Mouse (Mus musculus): ENCODE results near the gene Actr1b. TPM values are rescaled to one million over a fixed set of nuclear protein-coding genes. Genes with fewer than 3 reads are reported as not detected.

Actr1b gene
- polyA plus RNA-seq, 1 experiment = 208 TPM

- DNase-seq (ENCODE audit: low read depth) = no peak
- TF ChIP-seq POLR2A (IDR thresholded peaks at IDR 0.05; ENCODE audit: borderline replicate concordance, extremely low read depth, insufficient read depth, insufficient read length, poor library complexity, severe bottlenecking) (no peak), CTCF (IDR thresholded peaks at IDR 0.05; ENCODE audit: borderline replicate concordance, extremely low read depth, insufficient read depth, insufficient read length) (no peak)
Measured at GRCm38 (mm10) chr1:36696411-36696810, 17.8 kb downstream of the Actr1b start.

- DNase-seq (ENCODE audit: low read depth) = no peak
- no peak for TF ChIP-seq POLR2A (IDR thresholded peaks at IDR 0.05; ENCODE audit: borderline replicate concordance, extremely low read depth, insufficient read depth, insufficient read length, poor library complexity, severe bottlenecking)
- no peak for TF ChIP-seq CTCF (IDR thresholded peaks at IDR 0.05; ENCODE audit: borderline replicate concordance, extremely low read depth, insufficient read depth, insufficient read length)
Measured at GRCm38 (mm10) chr1:36694871-36695270, 19.4 kb downstream of the Actr1b start.

- TF ChIP-seq POLR2A (IDR thresholded peaks at IDR 0.05; ENCODE audit: borderline replicate concordance, extremely low read depth, insufficient read depth, insufficient read length, poor library complexity, severe bottlenecking) = 0 out of 2 replicates have a peak, but pooled peaks have one; percentile 8
- TF ChIP-seq CTCF (IDR thresholded peaks at IDR 0.05; ENCODE audit: borderline replicate concordance, extremely low read depth, insufficient read depth, insufficient read length) = no peak
Measured at GRCm38 (mm10) chr1:36691271-36692155, 22.7 kb downstream of the Actr1b start, which contains the start of gene Cox5b. Gene Cox5b, plus strand, starts transcription at chr1:36691449.

GRCm38 (mm10) chr1:36690671-36691235, 23.5 kb downstream of the Actr1b start:
- DNase-seq (ENCODE audit: low read depth) = no peak
- no peak for TF ChIP-seq POLR2A (IDR thresholded peaks at IDR 0.05; ENCODE audit: borderline replicate concordance, extremely low read depth, insufficient read depth, insufficient read length, poor library complexity, severe bottlenecking)
- no peak for TF ChIP-seq CTCF (IDR thresholded peaks at IDR 0.05; ENCODE audit: borderline replicate concordance, extremely low read depth, insufficient read depth, insufficient read length)

More at GRCm38 (mm10) chr1:36691271-36692155, 22.7 kb downstream of the Actr1b start, which contains the start of gene Cox5b:
- peak; percentile 99 for DNase-seq (ENCODE audit: low read depth)

GRCm38 (mm10) chr1:36683810-36684467, 30.3 kb downstream of the Actr1b start:
- no peak for TF ChIP-seq POLR2A (IDR thresholded peaks at IDR 0.05; ENCODE audit: borderline replicate concordance, extremely low read depth, insufficient read depth, insufficient read length, poor library complexity, severe bottlenecking)
- peak; percentile 83 for TF ChIP-seq CTCF (IDR thresholded peaks at IDR 0.05; ENCODE audit: borderline replicate concordance, extremely low read depth, insufficient read depth, insufficient read length)
- DNase-seq (ENCODE audit: low read depth) = peak; percentile 92

GRCm38 (mm10) chr1:36682620-36683355, 31.4 kb downstream of the Actr1b start, which contains the start of gene Fam178b:
Gene Fam178b, minus strand, starts transcription at chr1:36683183.
- no peak for DNase-seq (ENCODE audit: low read depth)
- TF ChIP-seq CTCF (IDR thresholded peaks at IDR 0.05; ENCODE audit: borderline replicate concordance, extremely low read depth, insufficient read depth, insufficient read length) (no peak), POLR2A (IDR thresholded peaks at IDR 0.05; ENCODE audit: borderline replicate concordance, extremely low read depth, insufficient read depth, insufficient read length, poor library complexity, severe bottlenecking) (no peak)

GRCm38 (mm10) chr1:36680893-36681292, 33.3 kb downstream of the Actr1b start:
- no peak for TF ChIP-seq POLR2A (IDR thresholded peaks at IDR 0.05; ENCODE audit: borderline replicate concordance, extremely low read depth, insufficient read depth, insufficient read length, poor library complexity, severe bottlenecking)
- TF ChIP-seq CTCF (IDR thresholded peaks at IDR 0.05; ENCODE audit: borderline replicate concordance, extremely low read depth, insufficient read depth, insufficient read length) = no peak

GRCm38 (mm10) chr1:36674936-36675335, 39.3 kb downstream of the Actr1b start:
- TF ChIP-seq POLR2A (IDR thresholded peaks at IDR 0.05; ENCODE audit: borderline replicate concordance, extremely low read depth, insufficient read depth, insufficient read length, poor library complexity, severe bottlenecking) (no peak), CTCF (IDR thresholded peaks at IDR 0.05; ENCODE audit: borderline replicate concordance, extremely low read depth, insufficient read depth, insufficient read length) (no peak)
- no peak for DNase-seq (ENCODE audit: low read depth)

More at GRCm38 (mm10) chr1:36680893-36681292, 33.3 kb downstream of the Actr1b start:
- DNase-seq (ENCODE audit: low read depth) = peak; percentile 29

- no peak for TF ChIP-seq POLR2A (IDR thresholded peaks at IDR 0.05; ENCODE audit: borderline replicate concordance, extremely low read depth, insufficient read depth, insufficient read length, poor library complexity, severe bottlenecking)
- TF ChIP-seq CTCF (IDR thresholded peaks at IDR 0.05; ENCODE audit: borderline replicate concordance, extremely low read depth, insufficient read depth, insufficient read length) = no peak
- no peak for DNase-seq (ENCODE audit: low read depth)
Measured at GRCm38 (mm10) chr1:36672648-36673350, 41.4 kb downstream of the Actr1b start.

GRCm38 (mm10) chr1:36671260-36671659, 43.0 kb downstream of the Actr1b start:
- TF ChIP-seq POLR2A (IDR thresholded peaks at IDR 0.05; ENCODE audit: borderline replicate concordance, extremely low read depth, insufficient read depth, insufficient read length, poor library complexity, severe bottlenecking) (no peak), CTCF (IDR thresholded peaks at IDR 0.05; ENCODE audit: borderline replicate concordance, extremely low read depth, insufficient read depth, insufficient read length) (no peak)
- no peak for DNase-seq (ENCODE audit: low read depth)
